Mouse (Mus musculus): Measurements from ENCODE around the gene Bmpr1a. TPM values are rescaled to one million over a fixed set of nuclear protein-coding genes. Genes with fewer than 3 reads are reported as not detected.

The Bmpr1a gene
- 17.6 TPM for polyA plus RNA-seq (2014; fragmentation: Illumina TruSeq; extraction: RNeasy Lipid Tissue Mini Kit (QIAGEN cat#74804); ENCODE audit: insufficient read depth, low read depth, low replicate concordance)

GRCm38 (mm10) chr14:34503325-34503647 lies at the start of gene Bmpr1a:
Gene Bmpr1a (minus strand): TSS chr14:34503341.

GRCm38 (mm10) chr14:34522701-34523100 lies 19.6 kb upstream of the Bmpr1a start, which contains the start of gene 9230112D13Rik:
Gene 9230112D13Rik (minus strand): TSS chr14:34522801.

GRCm38 (mm10) chr14:34375415-34375904 lies 127.7 kb downstream of the Bmpr1a start, which contains the start of gene Mmrn2:
Gene Mmrn2 (plus strand): TSS chr14:34375465.

GRCm38 (mm10) chr14:34374577-34374976 lies 128.6 kb downstream of the Bmpr1a start, which contains the start of gene Sncg:
Gene Sncg (minus strand): TSS chr14:34374789.

Other genes with a start within 250 kb of the Bmpr1a start
- gene Shld2, start 192.8 kb downstream of the Bmpr1a start, polyA plus RNA-seq (2014; fragmentation: Illumina TruSeq; extraction: RNeasy Lipid Tissue Mini Kit (QIAGEN cat#74804); ENCODE audit: insufficient read depth, low read depth, low replicate concordance), result 4.3 TPM
- 71.0 TPM for gene Glud1, start 192.6 kb downstream of the Bmpr1a start, polyA plus RNA-seq (2014; fragmentation: Illumina TruSeq; extraction: RNeasy Lipid Tissue Mini Kit (QIAGEN cat#74804); ENCODE audit: insufficient read depth, low read depth, low replicate concordance)
- gene Fam25c, start 147.9 kb downstream of the Bmpr1a start, polyA plus RNA-seq (2014; fragmentation: Illumina TruSeq; extraction: RNeasy Lipid Tissue Mini Kit (QIAGEN cat#74804); ENCODE audit: insufficient read depth, low read depth, low replicate concordance), result not detected
- gene Sncg, start 128.6 kb downstream of the Bmpr1a start, polyA plus RNA-seq (2014; fragmentation: Illumina TruSeq; extraction: RNeasy Lipid Tissue Mini Kit (QIAGEN cat#74804); ENCODE audit: insufficient read depth, low read depth, low replicate concordance), result 24.1 TPM
- gene Mmrn2, start 127.9 kb downstream of the Bmpr1a start, polyA plus RNA-seq (2014; fragmentation: Illumina TruSeq; extraction: RNeasy Lipid Tissue Mini Kit (QIAGEN cat#74804); ENCODE audit: insufficient read depth, low read depth, low replicate concordance), result 9.8 TPM
- not detected for gene 9230112D13Rik, start 19.5 kb upstream of the Bmpr1a start, polyA plus RNA-seq (2014; fragmentation: Illumina TruSeq; extraction: RNeasy Lipid Tissue Mini Kit (QIAGEN cat#74804); ENCODE audit: insufficient read depth, low read depth, low replicate concordance)
- 8.9 TPM for gene Ldb3, start 85.3 kb upstream of the Bmpr1a start, polyA plus RNA-seq (2014; fragmentation: Illumina TruSeq; extraction: RNeasy Lipid Tissue Mini Kit (QIAGEN cat#74804); ENCODE audit: insufficient read depth, low read depth, low replicate concordance)
- gene Opn4, start 96.8 kb upstream of the Bmpr1a start, polyA plus RNA-seq (2014; fragmentation: Illumina TruSeq; extraction: RNeasy Lipid Tissue Mini Kit (QIAGEN cat#74804); ENCODE audit: insufficient read depth, low read depth, low replicate concordance), result not detected
- 20.3 TPM for gene Wapl, start 170.6 kb upstream of the Bmpr1a start, polyA plus RNA-seq (2014; fragmentation: Illumina TruSeq; extraction: RNeasy Lipid Tissue Mini Kit (QIAGEN cat#74804); ENCODE audit: insufficient read depth, low read depth, low replicate concordance)

All from lung, adult 10 weeks (tissue).